Comparison of ENCODE assay signal across 11 mouse cellular contexts in the genomic region with DNA sequence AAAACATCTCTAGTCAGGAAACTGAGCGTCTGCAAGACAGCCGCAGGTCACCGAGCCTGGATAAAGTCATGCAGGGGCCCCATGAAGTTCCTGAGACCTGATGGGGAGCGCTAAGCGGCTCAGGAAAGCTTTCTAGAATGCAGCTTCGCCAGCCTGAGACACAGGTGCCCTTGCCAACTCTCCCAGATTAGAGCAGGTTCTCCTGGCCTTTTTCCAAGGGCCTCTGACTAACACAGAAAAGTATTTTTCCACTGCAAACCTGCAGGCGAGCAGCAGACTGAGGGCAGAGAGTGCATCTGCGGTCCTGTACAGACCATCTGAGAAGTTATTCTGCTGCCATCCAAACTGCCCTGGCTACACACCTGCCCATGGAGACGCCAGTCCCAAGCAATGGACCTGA. TPM values are rescaled to one million over a fixed set of nuclear protein-coding genes. Genes with fewer than 3 reads are reported as not detected.
DNase-seq lines count a peak whose midpoint lies in the region; ATAC-seq lines count a peak whose summit lies in the region.
"Had no signal": no experiment of that assay in that cellular context is flagged by ENCODE, and none has a peak within 500 bp of the region (broad histone marks: within the 10 kb centered on the region; RNA-seq: fewer than 3 reads in every experiment).

No protein-coding gene starts in this region.

- no peak overlapping the region for H3K4me2 ChIP-seq in embryonic facial prominence, embryonic 13.5 days

- no peaks in the 10 kb centered on the region for H3K27me3 ChIP-seq in embryonic facial prominence, embryonic 13.5 days
- no peaks in the 10 kb centered on the region for H3K27me3 ChIP-seq in embryonic facial prominence, embryonic 10.5 days (replicated peaks; ENCODE audit: low read depth, poor library complexity, severe bottlenecking)

- no peak overlapping the region for H3K27ac ChIP-seq in embryonic facial prominence, embryonic 13.5 days
- no peak overlapping the region for H3K27ac ChIP-seq in embryonic facial prominence, embryonic 10.5 days (replicated peaks)
- H3K27ac ChIP-seq: macrophage had no signal

- no peak overlapping the region for H3K4me3 ChIP-seq in embryonic facial prominence, embryonic 13.5 days
- H3K4me3 ChIP-seq in embryonic facial prominence, embryonic 10.5 days, result no peak overlapping the region

- peaks cover 6% of the 10 kb centered on the region for H3K36me3 ChIP-seq in embryonic facial prominence, embryonic 13.5 days
- peaks cover 10% of the 10 kb centered on the region for H3K36me3 ChIP-seq in embryonic facial prominence, embryonic 10.5 days (replicated peaks)

- peaks cover 8% of the 10 kb centered on the region; the same call in 1 of the 2 replicates for H3K4me1 ChIP-seq in embryonic facial prominence, embryonic 13.5 days
- peaks cover 4% of the 10 kb centered on the region for H3K4me1 ChIP-seq in embryonic facial prominence, embryonic 10.5 days

- no peak for DNase-seq in embryonic facial prominence, embryonic 10.5 days (ENCODE audit: low spot score)
- DNase-seq in urinary bladder, postnatal 14 days (ENCODE audit: low spot score), result peak; percentile 53
- no peak for DNase-seq in urinary bladder, postnatal 4 days (ENCODE audit: low spot score in 2 of 2)
- peak; percentile 90 for DNase-seq in kidney, adult 9 months
- DNase-seq in ovary, postnatal 36 days (ENCODE audit: low spot score), result peak; percentile 11
- DNase-seq in retina, postnatal 1 day, result no peak
- no peak for DNase-seq in adipocyte (ENCODE audit: low spot score)
- DNase-seq: B cell, adult 2 months had no signal

- ATAC-seq in embryonic facial prominence, embryonic 13.5 days (ENCODE audit: insufficient number of reproducible peaks, insufficient read depth, low FRiP score, low TSS enrichment, low read depth), result no peak
- ATAC-seq: intestine, postnatal 0 days had no signal

- H3K9me3 ChIP-seq in embryonic facial prominence, embryonic 13.5 days, result no peaks in the 10 kb centered on the region
- H3K9me3 ChIP-seq in embryonic facial prominence, embryonic 10.5 days, result no peaks in the 10 kb centered on the region

- 80% methylated on average over 9 of the region's 9 CpGs for WGBS in embryonic facial prominence, embryonic 13.5 days
- 85% methylated on average over 9 of the region's 9 CpGs for WGBS in embryonic facial prominence, embryonic 10.5 days

- H3K9ac ChIP-seq in embryonic facial prominence, embryonic 13.5 days, result 0 out of 2 replicates have a peak overlapping the region, but pooled peaks have one; percentile 32

RNA-seq across cellular contexts. Expression of a gene that starts 27.6 kb away (rescaled TPM):
- polyA plus RNA-seq in embryonic facial prominence, embryonic 13.5 days (2015; fragmentation: Nextera tagmentation; extraction: Ambion mirVana), result 15.4 and 17.1 TPM in 2 replicates
- 12.7 and 13.4 TPM in 2 replicates for polyA plus RNA-seq in embryonic facial prominence, embryonic 10.5 days (2016; fragmentation: Nextera tagmentation; extraction: Ambion mirVana)

Comparison
In these comparisons a context has a peak if more than half of its experiments do, and no peak if none do; other contexts are left out.
1. DNase-seq: peak in urinary bladder, postnatal 14 days (single experiment), kidney, adult 9 months (single experiment) and ovary, postnatal 36 days (single experiment); none in embryonic facial prominence, embryonic 10.5 days (single experiment), urinary bladder, postnatal 4 days (0 of 2), retina, postnatal 1 day (single experiment) and adipocyte (single experiment).